Mouse (Mus musculus) neural tube, embryonic 11.5 days (tissue): ENCODE results near the gene Prss33. TPM values are rescaled to one million over a fixed set of nuclear protein-coding genes. Genes with fewer than 3 reads are reported as not detected.

Source experiments
- ATAC-seq: fragments of 200-750 bp; cut with Nextera tagmentation; 2 replicates; pipeline ENCODE4 v1.8.0; 2017; ENCODE audit warnings: moderate number of reproducible peaks, mild to moderate bottlenecking, moderate TSS enrichment, moderate library complexity; ENCODE audit not compliant: insufficient read depth, low FRiP score, low TSS enrichment
- DNase-seq: peaks from one replicate; pipeline ENCODE4 v3.0.0-alpha.2; 2015; ENCODE audit warnings: low spot score
- H3K27ac ChIP-seq: fragments of 300-500 bp; sonication (generic); 2 replicates; pipeline ENCODE4 v1.5.1; 2014; ENCODE audit warnings: low read depth, mild to moderate bottlenecking, low read length
- H3K27me3 ChIP-seq: fragments of 300-500 bp; sonication (generic); 2 replicates; pipeline ENCODE4 v1.6.1; 2014; ENCODE audit warnings: mild to moderate bottlenecking, low read length, mixed read lengths; ENCODE audit not compliant: control insufficient read depth, insufficient read depth
- H3K36me3 ChIP-seq: fragments of 300-500 bp; sonication (generic); 2 replicates; pipeline ENCODE4 v1.6.1; 2014; ENCODE audit warnings: mild to moderate bottlenecking, low read length, moderate library complexity, mixed read lengths; ENCODE audit not compliant: control insufficient read depth, insufficient read depth
- H3K4me1 ChIP-seq: fragments of 300-500 bp; sonication (generic); 2 replicates; pipeline ENCODE4 v1.6.1; 2014; ENCODE audit warnings: low read length, mixed read lengths; ENCODE audit not compliant: control insufficient read depth, insufficient read depth
- H3K4me2 ChIP-seq: fragments of 300-500 bp; sonication (generic); 2 replicates; pipeline ENCODE4 v1.6.1; 2014; ENCODE audit warnings: low read depth, mild to moderate bottlenecking, moderate library complexity
- H3K4me3 ChIP-seq: fragments of 300-500 bp; sonication (generic); 2 replicates; pipeline ENCODE4 v1.5.1; 2014; ENCODE audit warnings: low read depth, low read length
- H3K9ac ChIP-seq: fragments of 300-500 bp; sonication (generic); 2 replicates; pipeline ENCODE4 v1.6.1; 2014; ENCODE audit warnings: mild to moderate bottlenecking, low read length
- H3K9me3 ChIP-seq: fragments of 300-500 bp; sonication (generic); 2 replicates; pipeline ENCODE4 v1.6.1; 2016; ENCODE audit warnings: low read length; ENCODE audit not compliant: control insufficient read depth
- WGBS: fragments of 180-500 bp; shearing (Covaris S2); extraction: QIAGEN DNeasy Blood & Tissue Kit; methylation state at CpG from one replicate; pipeline ENCODE4 v1.1.7; 2014; 5-methylcytosine and 5-hydroxymethylcytosine counted together
- polyA plus RNA-seq: library from polyadenylated mRNA; unstranded; fragments of >200 nt; fragmentation: Nextera tagmentation; extraction: Ambion mirVana; gene quantifications from 2 replicates; pipeline ENCODE4 v1.2.1, GENCODE M21; 2014

Prss33 gene
- polyA plus RNA-seq, 1 experiment from 2014 or later: not detected

- no peaks in the 10 kb centered on the region for H3K27me3 ChIP-seq
- no peaks in the 10 kb centered on the region for H3K9me3 ChIP-seq
- ATAC-seq (no peak), DNase-seq (peak; percentile 51)
- H3K4me1 ChIP-seq: no peaks in the 10 kb centered on the region
- 37% methylated on average over 4 of the region's 4 CpGs for WGBS
- no peak overlapping the region for H3K4me2 ChIP-seq
- no peaks in the 10 kb centered on the region for H3K36me3 ChIP-seq
- no peak overlapping the region for H3K27ac ChIP-seq
- no peak overlapping the region for H3K4me3 ChIP-seq
- H3K9ac ChIP-seq: no peak overlapping the region
Measured at GRCm38 (mm10) chr17:23841145-23841544, 5.3 kb upstream of the Prss33 start.

- no peak for DNase-seq
- no peak overlapping the region for H3K9ac ChIP-seq
- no peaks in the 10 kb centered on the region for H3K9me3 ChIP-seq
- H3K27me3 ChIP-seq: no peaks in the 10 kb centered on the region
- peaks cover 2% of the 10 kb centered on the region; the same call in 1 of the 2 replicates for H3K36me3 ChIP-seq
- no peak overlapping the region for H3K4me3 ChIP-seq
- H3K27ac ChIP-seq: no peak overlapping the region
- ATAC-seq: no peak
- H3K4me2 ChIP-seq: no peak overlapping the region
- WGBS: 93% methylated on average over 1 of the region's 1 CpGs
- H3K4me1 ChIP-seq: peaks cover 13% of the 10 kb centered on the region
Measured at GRCm38 (mm10) chr17:23831201-23831600, 4.7 kb downstream of the Prss33 start.

GRCm38 (mm10) chr17:23829064-23829619, 6.7 kb downstream of the Prss33 start, which contains the start of gene Elob:
Elob (minus strand) TSS chr17:23829136.
- Histone ChIP-seq H3K9ac (peak within 1 kb of the TSS; percentile 68), H3K4me2 (peak within 1 kb of the TSS; percentile 83), H3K4me3 (peak within 1 kb of the TSS; percentile 81), H3K36me3 (peaks cover 18% of the 10 kb centered on the region; the same call in 1 of the 2 replicates), H3K27ac (peak within 1 kb of the TSS; percentile 89), H3K9me3 (no peaks in the 10 kb centered on the region), H3K4me1 (peaks cover 13% of the 10 kb centered on the region), H3K27me3 (no peaks in the 10 kb centered on the region)
- ATAC-seq (peak; percentile 92), DNase-seq (peak; percentile 92)
- 2% methylated on average over 18 of the region's 42 CpGs for WGBS

- Histone ChIP-seq H3K4me2 (peak overlapping the region; percentile 83), H3K36me3 (peaks cover 24% of the 10 kb centered on the region), H3K4me1 (peaks cover 13% of the 10 kb centered on the region), H3K27ac (peak overlapping the region; percentile 89), H3K4me3 (peak overlapping the region; percentile 81), H3K9ac (peak overlapping the region; percentile 68), H3K9me3 (no peaks in the 10 kb centered on the region), H3K27me3 (no peaks in the 10 kb centered on the region)
- under 1% methylated on average over 43 of the region's 47 CpGs for WGBS
- ATAC-seq (peak; percentile 80), DNase-seq (peak; percentile 69)
Measured at GRCm38 (mm10) chr17:23828271-23829001, 7.4 kb downstream of the Prss33 start.

GRCm38 (mm10) chr17:23825591-23825990, 10.3 kb downstream of the Prss33 start:
- 96% methylated on average over 4 of the region's 4 CpGs for WGBS
- ATAC-seq: no peak
- no peak overlapping the region for H3K27ac ChIP-seq
- no peak for DNase-seq
- H3K27me3 ChIP-seq: no peaks in the 10 kb centered on the region
- H3K4me1 ChIP-seq: peaks cover 13% of the 10 kb centered on the region
- H3K36me3 ChIP-seq: peaks cover 44% of the 10 kb centered on the region
- no peak overlapping the region for H3K4me2 ChIP-seq
- H3K4me3 ChIP-seq: no peak overlapping the region
- no peaks in the 10 kb centered on the region for H3K9me3 ChIP-seq
- no peak overlapping the region for H3K9ac ChIP-seq

GRCm38 (mm10) chr17:23823614-23824013, 12.2 kb downstream of the Prss33 start:
- Histone ChIP-seq H3K4me3 (no peak overlapping the region), H3K9me3 (peaks cover 6% of the 10 kb centered on the region), H3K36me3 (peaks cover 64% of the 10 kb centered on the region), H3K27ac (no peak overlapping the region), H3K4me2 (no peak overlapping the region), H3K4me1 (peaks cover 10% of the 10 kb centered on the region), H3K27me3 (no peaks in the 10 kb centered on the region), H3K9ac (no peak overlapping the region)
- DNase-seq (no peak), ATAC-seq (no peak)
- 92% methylated on average over 12 of the region's 12 CpGs for WGBS

GRCm38 (mm10) chr17:23823018-23823417, 12.8 kb downstream of the Prss33 start:
- H3K4me1 ChIP-seq: peaks cover 8% of the 10 kb centered on the region
- H3K9ac ChIP-seq: no peak overlapping the region
- H3K4me3 ChIP-seq: no peak overlapping the region
- no peak overlapping the region for H3K4me2 ChIP-seq
- DNase-seq: no peak
- H3K9me3 ChIP-seq: peaks cover 11% of the 10 kb centered on the region
- no peak for ATAC-seq
- H3K27ac ChIP-seq: no peak overlapping the region
- H3K36me3 ChIP-seq: peaks cover 70% of the 10 kb centered on the region
- no peaks in the 10 kb centered on the region for H3K27me3 ChIP-seq
- WGBS: 88% methylated on average over 16 of the region's 16 CpGs

GRCm38 (mm10) chr17:23822094-23822493, 13.8 kb downstream of the Prss33 start:
- peaks cover 11% of the 10 kb centered on the region for H3K9me3 ChIP-seq
- ATAC-seq: no peak
- H3K36me3 ChIP-seq: peaks cover 79% of the 10 kb centered on the region
- no peaks in the 10 kb centered on the region for H3K27me3 ChIP-seq
- no peak overlapping the region for H3K4me2 ChIP-seq
- WGBS: 85% methylated on average over 6 of the region's 6 CpGs
- H3K4me3 ChIP-seq: no peak overlapping the region
- no peaks in the 10 kb centered on the region for H3K4me1 ChIP-seq
- no peak for DNase-seq
- no peak overlapping the region for H3K27ac ChIP-seq
- no peak overlapping the region for H3K9ac ChIP-seq

GRCm38 (mm10) chr17:23820731-23821130, 15.1 kb downstream of the Prss33 start:
- no peak overlapping the region for H3K4me2 ChIP-seq
- H3K27me3 ChIP-seq: no peaks in the 10 kb centered on the region
- no peak overlapping the region for H3K4me3 ChIP-seq
- H3K27ac ChIP-seq: no peak overlapping the region
- peaks cover 86% of the 10 kb centered on the region for H3K36me3 ChIP-seq
- ATAC-seq: no peak
- no peak for DNase-seq
- WGBS: 95% methylated on average over 5 of the region's 5 CpGs
- no peak overlapping the region for H3K9ac ChIP-seq
- peaks cover 11% of the 10 kb centered on the region for H3K9me3 ChIP-seq
- H3K4me1 ChIP-seq: no peaks in the 10 kb centered on the region
